Mouse (Mus musculus): Measurements from ENCODE around the gene Wfdc8. TPM values are rescaled to one million over a fixed set of nuclear protein-coding genes. Genes with fewer than 3 reads are reported as not detected.
"Not testable (repeated sequence)": the region's sequence is repeated elsewhere in the genome, so short reads cannot be mapped to it uniquely, and the experiment has no call there.

Gene Wfdc8
- polyA plus RNA-seq, 1 experiment from 2014 or later = not detected

DNA sequence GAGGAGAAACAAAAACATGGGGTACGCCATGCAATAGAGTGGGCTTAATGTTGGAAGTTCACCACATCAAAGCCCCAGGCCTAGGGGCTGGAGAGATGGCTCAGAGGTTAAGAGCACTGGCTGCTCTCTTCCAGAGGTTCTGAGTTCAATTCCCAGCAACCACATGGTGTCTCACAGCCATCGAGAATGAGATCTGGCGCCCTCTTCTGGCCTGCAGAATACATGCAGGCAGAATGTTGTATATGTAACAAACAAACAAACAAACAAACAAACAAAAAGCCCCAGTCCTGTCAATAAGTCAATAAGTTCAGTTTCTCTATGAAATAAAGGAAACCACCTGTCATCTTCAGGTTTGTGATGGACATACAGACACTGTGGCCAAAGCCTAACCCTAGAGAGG lies 13.2 kb downstream of the Wfdc8 start:
- no peaks in the 10 kb centered on the region for H3K27me3 ChIP-seq
- H3K9ac ChIP-seq = no peak overlapping the region
- H3K4me3 ChIP-seq (replicated peaks) = no peak overlapping the region
- no peaks in the 10 kb centered on the region for H3K36me3 ChIP-seq (replicated peaks)
- no peak overlapping the region for H3K27ac ChIP-seq
- no peak for ATAC-seq (ENCODE audit: low FRiP score)
- peaks cover 7% of the 10 kb centered on the region; the same call in 1 of the 2 replicates for H3K9me3 ChIP-seq
- no peaks in the 10 kb centered on the region for H3K4me1 ChIP-seq
- WGBS = 66% methylated on average over 3 of the region's 3 CpGs
- no peak overlapping the region for H3K4me2 ChIP-seq

DNA sequence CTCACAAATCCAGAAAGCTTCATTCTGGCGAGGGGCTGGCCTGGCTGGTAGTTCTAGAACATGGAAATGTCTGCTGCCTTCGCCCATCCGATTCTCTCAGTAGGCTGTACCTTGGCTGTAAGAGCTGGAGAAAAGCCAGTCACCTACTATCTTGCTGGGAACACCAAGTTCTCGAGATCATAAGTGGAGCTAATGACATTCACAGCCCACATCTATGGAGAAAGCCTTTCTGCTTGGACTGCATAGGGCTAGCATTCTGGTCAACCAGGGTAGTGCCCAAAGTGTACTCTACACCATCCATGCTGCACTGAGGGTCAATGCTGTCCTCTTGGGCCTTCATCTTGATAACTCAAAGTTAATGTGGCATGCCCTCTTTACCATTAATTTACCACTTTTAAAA lies 19.9 kb downstream of the Wfdc8 start, which contains the start of gene Eppin:
TSS of gene Eppin (minus strand) at position 101 of the 400 bp plus-strand sequence.
- H3K36me3 ChIP-seq (replicated peaks) = no peaks in the 10 kb centered on the region
- H3K9me3 ChIP-seq = no peaks in the 10 kb centered on the region
- H3K4me2 ChIP-seq = no peak within 1 kb of the TSS
- no peak within 1 kb of the TSS for H3K27ac ChIP-seq
- H3K4me1 ChIP-seq = no peaks in the 10 kb centered on the region
- ATAC-seq (ENCODE audit: low FRiP score) = no peak
- no peaks in the 10 kb centered on the region for H3K27me3 ChIP-seq
- no peak within 1 kb of the TSS for H3K4me3 ChIP-seq (replicated peaks)
- WGBS = 80% methylated on average over 4 of the region's 4 CpGs
- no peak within 1 kb of the TSS for H3K9ac ChIP-seq

DNA sequence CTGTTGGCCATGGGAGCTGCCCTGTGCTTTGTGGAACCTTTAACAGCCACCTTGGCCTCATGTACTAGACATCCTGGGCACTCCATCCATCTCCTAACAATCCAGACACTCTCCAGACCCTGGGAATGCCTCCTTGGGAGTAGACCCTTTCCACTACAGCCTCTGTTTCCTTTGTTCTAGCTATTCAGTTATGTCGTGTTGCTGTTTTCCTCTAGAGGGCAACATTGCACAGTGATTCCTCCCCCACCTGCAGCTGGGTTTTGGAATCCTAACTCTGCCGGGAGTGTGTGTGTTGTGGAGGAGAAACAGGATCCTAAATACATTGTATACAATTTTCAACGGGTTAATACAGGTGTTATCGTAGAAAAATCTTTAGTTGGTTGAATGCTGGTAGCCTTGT lies 21.4 kb downstream of the Wfdc8 start:
- no peaks in the 10 kb centered on the region for H3K9me3 ChIP-seq
- no peaks in the 10 kb centered on the region for H3K4me1 ChIP-seq
- no peak overlapping the region for H3K9ac ChIP-seq
- no peak overlapping the region for H3K4me3 ChIP-seq (replicated peaks)
- WGBS = 11% methylated on average over 4 of the region's 4 CpGs
- H3K27ac ChIP-seq = no peak overlapping the region
- no peaks in the 10 kb centered on the region for H3K36me3 ChIP-seq (replicated peaks)
- H3K4me2 ChIP-seq = no peak overlapping the region
- no peaks in the 10 kb centered on the region for H3K27me3 ChIP-seq
- ATAC-seq (ENCODE audit: low FRiP score) = peak; percentile 49; the same call in 1 of the 2 replicates

DNA sequence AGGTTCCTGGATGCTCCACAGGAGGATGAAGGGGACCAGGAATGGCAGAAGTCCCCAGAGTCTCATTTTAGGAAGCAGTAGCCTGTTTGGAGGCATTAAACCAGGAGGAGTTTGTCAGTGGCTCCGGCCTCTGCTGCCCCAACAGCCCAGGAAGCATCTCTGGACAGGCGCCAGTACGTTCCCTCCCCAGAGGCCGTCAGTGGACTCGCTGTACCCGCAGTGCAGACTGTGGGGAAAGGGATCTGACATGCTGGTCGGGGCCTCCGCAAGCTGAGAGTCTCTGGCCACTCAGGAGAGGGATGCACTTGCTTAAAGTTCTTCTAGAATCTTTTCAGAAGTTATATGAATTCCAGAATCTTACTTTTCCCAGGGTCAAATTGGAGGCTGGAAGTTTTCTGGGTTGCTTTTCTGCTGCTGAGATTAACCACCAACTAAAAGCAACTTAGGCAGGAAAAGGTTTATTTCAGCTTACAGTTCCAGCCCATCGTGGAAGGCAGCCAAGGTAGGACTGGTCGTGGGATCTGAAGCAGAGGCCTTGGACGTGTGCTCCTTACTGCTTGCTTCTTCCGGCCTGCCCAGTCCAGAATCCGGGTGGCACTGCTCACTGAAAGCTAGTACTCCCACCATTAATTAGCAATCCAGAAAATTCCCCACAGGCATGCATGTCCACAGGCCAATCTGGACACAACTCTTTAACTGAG lies 28.3 kb downstream of the Wfdc8 start, which contains the start of gene Wfdc6a:
TSS of gene Wfdc6a (minus strand) at position 423 of the 701 bp plus-strand sequence.
- not testable (repeated sequence) for H3K9ac ChIP-seq; H3K9me3 ChIP-seq; H3K27me3 ChIP-seq; H3K4me3 ChIP-seq (replicated peaks); H3K36me3 ChIP-seq (replicated peaks); H3K27ac ChIP-seq; ATAC-seq (ENCODE audit: low FRiP score); H3K4me1 ChIP-seq; H3K4me2 ChIP-seq
- WGBS = 71% methylated on average over 13 of the region's 13 CpGs

DNA sequence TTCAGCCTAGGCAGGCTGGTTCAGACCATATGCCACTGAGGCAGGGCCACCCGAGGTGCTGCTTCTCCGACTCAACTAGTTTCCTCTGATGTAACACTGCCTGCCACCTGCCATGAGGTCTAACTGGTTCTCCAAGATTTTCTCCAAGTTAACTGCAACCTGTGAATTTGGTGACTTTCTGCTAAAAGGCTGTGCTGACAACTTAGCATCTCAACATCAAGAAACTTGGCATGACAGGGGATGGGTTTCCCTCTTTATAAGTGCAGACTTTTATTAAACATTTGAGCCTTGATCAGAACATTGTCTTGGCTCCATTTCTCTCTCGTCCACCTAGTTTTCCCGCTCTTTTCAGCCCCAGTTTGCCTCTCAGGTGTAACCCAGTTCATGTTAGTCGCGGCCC lies 40.1 kb downstream of the Wfdc8 start, which contains the start of gene Spint3:
TSS of gene Spint3 (minus strand) at position 101 of the 400 bp plus-strand sequence.
- not testable (repeated sequence) for H3K4me2 ChIP-seq; H3K9ac ChIP-seq; H3K9me3 ChIP-seq; ATAC-seq (ENCODE audit: low FRiP score); H3K36me3 ChIP-seq (replicated peaks); H3K4me1 ChIP-seq; H3K4me3 ChIP-seq (replicated peaks); H3K27ac ChIP-seq; H3K27me3 ChIP-seq
- 83% methylated on average over 6 of the region's 6 CpGs for WGBS

DNA sequence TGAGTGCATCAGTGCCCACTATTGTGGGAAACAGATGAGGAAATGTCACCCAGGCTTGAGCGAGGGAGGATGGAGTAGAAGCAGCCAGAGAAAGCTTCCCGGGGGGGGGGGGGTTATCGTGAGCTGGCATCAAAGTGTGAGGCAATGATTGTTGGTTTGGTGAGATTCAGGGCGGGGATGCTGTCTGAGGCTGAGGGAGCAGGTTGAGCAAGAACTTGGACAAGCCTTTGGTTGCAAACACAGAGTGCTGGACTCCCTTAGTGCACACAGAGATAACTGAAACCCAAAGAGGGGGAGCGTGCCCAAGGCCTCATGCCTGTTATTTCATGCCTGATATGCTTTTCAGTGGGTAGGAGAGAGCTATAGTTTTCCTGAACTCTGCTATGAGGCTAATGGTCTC lies 46.0 kb downstream of the Wfdc8 start:
- peaks cover 5% of the 10 kb centered on the region; the same call in 1 of the 2 replicates for H3K27me3 ChIP-seq
- H3K27ac ChIP-seq = no peak overlapping the region
- H3K4me2 ChIP-seq = no peak overlapping the region
- peaks cover 18% of the 10 kb centered on the region for H3K4me1 ChIP-seq
- ATAC-seq (ENCODE audit: low FRiP score) = no peak
- H3K4me3 ChIP-seq (replicated peaks) = no peak overlapping the region
- H3K9me3 ChIP-seq = no peaks in the 10 kb centered on the region
- 90% methylated on average over 5 of the region's 5 CpGs for WGBS
- no peaks in the 10 kb centered on the region; the same call in 1 of the 2 replicates for H3K36me3 ChIP-seq (replicated peaks)
- no peak overlapping the region for H3K9ac ChIP-seq

DNA sequence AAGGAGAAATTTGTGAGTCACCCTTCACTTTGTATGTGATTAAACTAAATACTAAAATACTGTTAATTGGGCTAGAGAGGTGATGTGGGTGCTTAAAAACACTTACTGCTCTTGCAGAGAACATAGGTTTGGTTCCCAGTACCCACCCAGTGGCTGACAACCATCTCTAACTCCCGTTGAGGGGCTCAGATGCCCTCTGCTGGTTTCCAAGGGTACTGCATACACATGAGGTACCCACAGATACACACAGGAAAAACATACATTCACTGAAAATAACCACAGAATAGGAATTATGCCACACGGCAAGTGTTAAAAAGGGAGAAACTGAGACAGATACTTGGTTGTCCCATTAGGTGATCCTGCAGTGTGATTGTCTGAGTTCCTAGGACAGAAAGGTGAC lies 46.4 kb downstream of the Wfdc8 start:
- 89% methylated on average over 2 of the region's 2 CpGs for WGBS
- Histone ChIP-seq H3K9ac (no peak overlapping the region), H3K27ac (no peak overlapping the region), H3K4me3 (replicated peaks) (no peak overlapping the region), H3K27me3 (peaks cover 9% of the 10 kb centered on the region; the same call in 1 of the 2 replicates), H3K36me3 (replicated peaks) (no peaks in the 10 kb centered on the region; the same call in 1 of the 2 replicates), H3K9me3 (no peaks in the 10 kb centered on the region), H3K4me1 (peaks cover 21% of the 10 kb centered on the region), H3K4me2 (no peak overlapping the region)
- no peak for ATAC-seq (ENCODE audit: low FRiP score)

DNA sequence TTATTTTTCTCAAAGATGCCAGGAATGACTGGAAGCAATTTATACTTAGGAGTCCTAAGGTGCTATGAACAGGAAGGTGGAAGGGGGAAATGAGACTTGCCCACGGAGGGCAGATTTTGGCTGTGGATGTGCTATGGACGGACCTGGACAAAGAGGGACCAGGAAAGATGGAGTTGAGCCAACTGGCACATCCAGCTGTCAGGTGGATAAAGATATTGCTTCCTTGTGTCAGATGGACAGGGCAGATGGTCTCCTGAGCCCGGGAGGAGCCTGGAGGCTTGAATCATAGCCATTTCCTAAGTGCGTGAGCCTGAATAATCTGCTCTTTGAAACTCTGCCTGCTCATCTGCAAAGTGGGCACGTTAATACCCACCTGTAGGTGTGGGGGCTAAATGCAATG lies 49.1 kb downstream of the Wfdc8 start:
- no peaks in the 10 kb centered on the region for H3K9me3 ChIP-seq
- no peak for ATAC-seq (ENCODE audit: low FRiP score)
- WGBS = 75% methylated on average over 5 of the region's 5 CpGs
- H3K36me3 ChIP-seq (replicated peaks) = no peaks in the 10 kb centered on the region; the same call in 1 of the 2 replicates
- H3K27me3 ChIP-seq = peaks cover 16% of the 10 kb centered on the region; the same call in 1 of the 2 replicates
- H3K4me1 ChIP-seq = peaks cover 21% of the 10 kb centered on the region
- H3K9ac ChIP-seq = peak overlapping the region; percentile 65; the same call in 1 of the 2 replicates
- H3K4me2 ChIP-seq = peak overlapping the region; percentile 91; the same call in 1 of the 2 replicates
- no peak overlapping the region for H3K4me3 ChIP-seq (replicated peaks)
- H3K27ac ChIP-seq = no peak overlapping the region

DNA sequence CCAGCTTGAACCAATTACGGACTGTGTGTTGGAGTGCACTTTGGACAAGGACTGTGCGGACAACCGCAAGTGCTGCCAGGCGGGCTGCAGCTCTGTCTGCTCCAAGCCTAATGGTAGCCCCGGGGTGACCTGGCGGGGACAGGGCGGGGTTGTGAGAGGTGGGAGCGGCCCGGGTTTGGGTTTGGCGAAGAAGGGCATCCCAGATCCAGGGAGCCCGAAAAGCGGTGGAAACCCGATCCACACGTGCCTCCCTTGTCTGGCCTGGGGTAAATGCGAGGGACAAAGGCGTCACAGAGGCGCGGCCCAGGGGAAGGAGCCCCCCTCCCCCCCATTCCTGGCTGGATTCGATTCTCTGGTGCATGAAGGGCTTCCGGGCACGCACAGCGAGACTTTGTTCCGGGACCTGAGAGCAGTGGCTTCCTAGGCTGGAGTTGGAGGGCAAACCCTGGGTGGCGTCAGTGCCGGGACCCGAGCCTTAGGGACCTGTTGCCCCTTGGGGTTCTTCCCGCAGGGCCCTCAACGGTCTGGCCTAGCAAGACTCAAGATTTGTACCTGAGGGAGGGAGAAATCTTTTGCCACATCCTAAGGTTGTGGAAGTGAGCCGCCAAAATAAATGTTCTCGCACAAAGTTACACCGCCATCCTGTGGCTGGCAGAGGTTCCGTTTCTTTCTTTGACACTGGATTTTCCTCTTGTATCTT lies 49.9 kb downstream of the Wfdc8 start:
- Histone ChIP-seq H3K27me3 (peaks cover 16% of the 10 kb centered on the region; the same call in 1 of the 2 replicates), H3K27ac (no peak overlapping the region), H3K9ac (peak overlapping the region; percentile 65), H3K4me3 (replicated peaks) (peak overlapping the region; percentile 44), H3K36me3 (replicated peaks) (no peaks in the 10 kb centered on the region; the same call in 1 of the 2 replicates), H3K4me1 (peaks cover 21% of the 10 kb centered on the region), H3K4me2 (peak overlapping the region; percentile 91), H3K9me3 (no peaks in the 10 kb centered on the region)
- under 1% methylated on average over 32 of the region's 32 CpGs for WGBS
- peak; percentile 67; the same call in 1 of the 2 replicates for ATAC-seq (ENCODE audit: low FRiP score)

DNA sequence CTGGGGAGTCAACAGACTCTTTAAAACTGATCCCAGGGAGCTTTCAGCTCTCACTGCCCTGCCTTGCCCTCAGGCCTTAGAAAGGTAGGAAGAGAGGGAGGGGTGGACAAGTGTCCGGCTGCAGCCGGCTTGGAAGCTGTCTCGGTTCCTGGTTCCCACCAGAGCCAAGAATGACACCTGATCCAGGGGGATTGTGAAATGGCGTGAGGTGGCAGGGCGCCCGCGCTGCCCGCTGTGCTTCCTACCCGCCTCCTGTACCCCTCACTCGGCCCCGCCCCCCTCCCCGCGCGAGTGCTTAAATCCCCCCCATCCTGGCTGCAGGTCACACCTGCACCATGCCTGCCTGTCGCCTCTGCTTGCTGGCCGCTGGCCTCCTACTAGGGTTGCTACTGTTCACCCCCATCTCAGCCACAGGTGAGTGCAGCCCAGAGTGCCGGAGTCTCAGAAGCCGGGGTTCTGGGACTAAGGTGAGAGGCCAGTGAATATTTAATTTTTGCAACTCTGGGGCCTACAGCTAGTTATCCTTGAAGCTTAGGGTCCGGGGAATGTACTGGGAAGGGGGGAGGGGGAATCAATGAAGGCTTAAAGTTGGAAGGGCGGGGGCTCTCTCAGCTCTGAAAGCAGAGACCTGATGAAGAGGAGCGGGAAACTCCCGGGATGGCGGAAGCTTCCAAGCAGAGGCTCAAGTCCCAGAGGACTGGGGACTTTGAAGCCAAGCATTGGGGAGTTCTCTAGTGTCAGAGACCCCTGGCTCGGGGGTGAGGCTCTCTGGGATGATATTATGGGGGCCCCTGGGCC lies 50.8 kb downstream of the Wfdc8 start, which contains the start of gene Wfdc2:
TSS of gene Wfdc2 (plus strand) at position 23 of the 798 bp plus-strand sequence.
- Histone ChIP-seq H3K9me3 (no peaks in the 10 kb centered on the region), H3K27ac (no peak within 1 kb of the TSS), H3K27me3 (peaks cover 16% of the 10 kb centered on the region; the same call in 1 of the 2 replicates), H3K4me2 (peak within 1 kb of the TSS; percentile 91), H3K36me3 (replicated peaks) (no peaks in the 10 kb centered on the region; the same call in 1 of the 2 replicates), H3K4me1 (peaks cover 21% of the 10 kb centered on the region), H3K4me3 (replicated peaks) (peak within 1 kb of the TSS; percentile 44), H3K9ac (peak within 1 kb of the TSS; percentile 65)
- peak; percentile 53; the same call in 1 of the 2 replicates for ATAC-seq (ENCODE audit: low FRiP score)
- 2% methylated on average over 24 of the region's 24 CpGs for whole genome bisulfite sequencing

DNA sequence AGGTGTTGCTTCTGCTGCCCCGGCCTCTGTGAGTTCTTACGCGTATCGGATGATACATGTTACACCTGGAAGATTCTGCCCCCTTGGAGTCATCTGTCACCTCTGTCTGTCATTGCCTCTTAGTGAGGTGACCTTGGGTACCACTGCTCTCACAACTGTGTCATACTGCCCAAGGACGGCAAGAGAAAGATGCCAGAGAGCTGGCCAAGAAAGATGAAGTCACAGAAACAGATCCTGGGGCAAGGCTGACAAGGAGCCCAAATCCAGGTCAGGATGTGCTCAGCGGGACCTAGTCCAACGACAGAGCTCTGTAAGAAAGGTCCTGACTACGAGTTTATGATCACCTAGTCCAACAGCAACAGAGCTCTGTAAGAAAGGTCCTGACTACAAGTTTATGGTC lies 53.3 kb downstream of the Wfdc8 start:
- H3K36me3 ChIP-seq (replicated peaks) = no peaks in the 10 kb centered on the region
- peaks cover 21% of the 10 kb centered on the region for H3K4me1 ChIP-seq
- no peak overlapping the region for H3K4me3 ChIP-seq (replicated peaks)
- no peak overlapping the region for H3K27ac ChIP-seq
- H3K9me3 ChIP-seq = no peaks in the 10 kb centered on the region
- no peak overlapping the region for H3K4me2 ChIP-seq
- ATAC-seq (ENCODE audit: low FRiP score) = no peak
- no peak overlapping the region for H3K9ac ChIP-seq
- 91% methylated on average over 8 of the region's 8 CpGs for WGBS
- H3K27me3 ChIP-seq = peaks cover 16% of the 10 kb centered on the region
